Mouse (Mus musculus): ENCODE measurements around the gene Kcnj4. TPM values are rescaled to one million over a fixed set of nuclear protein-coding genes. Genes with fewer than 3 reads are reported as not detected.

The Kcnj4 gene
- not detected in 2 replicates for polyA plus RNA-seq (2015; fragmentation: Nextera tagmentation; extraction: Ambion mirVana)

DNA sequence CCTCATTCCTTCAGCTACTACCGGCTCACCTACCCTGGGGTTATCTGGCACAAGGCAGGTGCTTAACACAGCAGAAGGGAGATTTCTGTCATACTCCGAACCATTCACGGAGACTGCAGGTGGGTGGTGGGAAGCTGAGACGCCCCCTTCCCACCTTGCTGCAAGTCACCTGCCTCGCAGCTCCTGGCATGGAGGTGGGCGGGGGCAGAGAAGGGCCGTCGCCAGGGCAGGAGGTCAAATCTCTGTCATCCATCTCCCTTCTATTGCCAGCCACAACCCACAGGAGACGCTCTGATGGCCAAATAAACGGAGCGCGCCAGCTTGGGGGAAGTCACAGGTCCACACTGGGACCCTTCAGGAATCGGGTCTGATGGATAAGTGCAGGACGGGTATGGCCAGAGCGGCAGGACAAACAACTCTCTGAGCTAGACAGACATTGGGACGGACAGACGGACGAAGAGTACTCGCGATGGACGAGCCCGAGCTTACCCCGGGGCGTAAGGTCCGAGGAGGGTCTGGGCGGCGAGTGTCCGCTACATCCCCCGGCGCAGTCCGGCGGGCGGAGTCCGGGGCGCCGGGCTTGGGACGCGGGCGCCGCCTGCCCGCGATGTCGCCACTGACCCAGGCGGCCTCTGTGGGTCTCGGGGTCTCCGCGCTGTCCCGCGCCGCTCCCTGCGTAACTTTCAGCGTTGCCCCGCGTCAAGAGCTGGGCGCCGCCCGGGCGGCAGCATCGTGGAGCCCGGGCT is at the start of gene Kcnj4:
Gene Kcnj4 (minus strand): TSS at position 535 of the 746 bp plus-strand sequence.
- no peaks in the 10 kb centered on the region for H3K9me3 ChIP-seq
- WGBS = under 1% methylated on average over 53 of the region's 60 CpGs
- ATAC-seq (ENCODE audit: insufficient number of reproducible peaks, low FRiP score, low TSS enrichment, low read depth) = no peak
- no peak within 1 kb of the TSS for H3K27ac ChIP-seq
- H3K4me2 ChIP-seq = peak within 1 kb of the TSS; percentile 100
- peak within 1 kb of the TSS; percentile 42 for H3K9ac ChIP-seq
- peaks cover 92% of the 10 kb centered on the region for H3K27me3 ChIP-seq
- peaks cover 17% of the 10 kb centered on the region for H3K4me1 ChIP-seq
- H3K4me3 ChIP-seq = peak within 1 kb of the TSS; percentile 56
- no peaks in the 10 kb centered on the region for H3K36me3 ChIP-seq

DNA sequence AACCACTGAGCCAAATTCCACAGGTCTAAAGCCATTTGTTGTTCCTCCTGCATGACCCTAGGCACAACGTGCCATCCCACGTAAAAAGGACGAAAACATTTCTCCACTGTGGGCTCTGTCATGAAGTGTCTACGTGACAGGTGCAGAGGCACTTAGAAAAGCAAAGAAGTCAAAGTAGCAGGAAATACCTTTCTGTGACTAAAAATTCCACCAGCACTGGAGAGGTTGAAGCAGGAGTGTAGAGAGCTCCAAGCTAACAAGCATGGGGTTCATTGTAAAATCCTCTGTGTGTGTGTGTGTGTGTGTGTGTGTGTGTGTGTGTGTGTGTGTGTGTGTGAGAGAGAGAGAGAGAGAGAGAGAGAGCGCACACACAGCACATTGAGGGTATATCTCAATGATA is 47.5 kb upstream of the Kcnj4 start:
- H3K4me3 ChIP-seq = no peak overlapping the region

DNA sequence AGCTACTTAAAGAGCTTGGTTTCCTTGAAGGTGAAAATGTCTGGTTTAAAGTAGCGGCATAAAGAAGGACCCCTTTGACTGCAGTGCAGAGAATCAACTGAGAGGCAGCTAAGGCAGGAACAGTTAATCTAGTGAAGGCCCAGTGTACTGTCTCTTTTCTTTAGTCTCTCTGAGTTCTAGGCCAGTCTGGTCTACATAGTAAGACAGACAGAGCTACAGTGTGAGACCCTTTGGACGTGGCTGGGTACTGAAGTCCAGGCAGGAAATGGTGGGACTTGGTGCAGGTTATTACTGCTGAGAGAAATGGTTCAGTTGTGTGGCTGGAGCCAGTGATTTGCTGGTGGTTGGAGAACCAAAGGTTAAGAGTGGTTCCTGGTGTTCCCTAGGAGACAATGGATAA is 43.2 kb upstream of the Kcnj4 start:
- H3K27ac ChIP-seq = no peak overlapping the region
- ATAC-seq (ENCODE audit: insufficient number of reproducible peaks, low FRiP score, low TSS enrichment, low read depth) = no peak
- peaks cover 21% of the 10 kb centered on the region for H3K4me1 ChIP-seq
- H3K27me3 ChIP-seq = 0 out of 2 replicates have a peak, but pooled peaks cover under 1% of the 10 kb centered on the region
- no peaks in the 10 kb centered on the region for H3K9me3 ChIP-seq
- 94% methylated on average over 2 of the region's 2 CpGs for WGBS
- H3K9ac ChIP-seq = no peak overlapping the region
- no peak overlapping the region for H3K4me3 ChIP-seq
- H3K36me3 ChIP-seq = peaks cover 11% of the 10 kb centered on the region
- H3K4me2 ChIP-seq = no peak overlapping the region

More for the DNA sequence above, 47.5 kb upstream of the Kcnj4 start:
- Histone ChIP-seq H3K4me1 (no peaks in the 10 kb centered on the region), H3K36me3 (no peaks in the 10 kb centered on the region), H3K4me2 (no peak overlapping the region), H3K27me3 (0 out of 2 replicates have a peak, but pooled peaks cover 6% of the 10 kb centered on the region), H3K9me3 (no peaks in the 10 kb centered on the region), H3K27ac (no peak overlapping the region), H3K9ac (no peak overlapping the region)
- WGBS = 67% methylated on average over 5 of the region's 5 CpGs
- no peak for ATAC-seq (ENCODE audit: insufficient number of reproducible peaks, low FRiP score, low TSS enrichment, low read depth)

- no peak overlapping the region for H3K9ac ChIP-seq
- no peaks in the 10 kb centered on the region for H3K27me3 ChIP-seq
- peaks cover 20% of the 10 kb centered on the region for H3K36me3 ChIP-seq
- WGBS = 73% methylated on average over 17 of the region's 17 CpGs
- peak overlapping the region; percentile 99 for H3K27ac ChIP-seq
- ATAC-seq (ENCODE audit: insufficient number of reproducible peaks, low FRiP score, low TSS enrichment, low read depth) = peak; percentile 10; the same call in 1 of the 2 replicates
- H3K4me2 ChIP-seq = peak overlapping the region; percentile 46
- H3K9me3 ChIP-seq = no peaks in the 10 kb centered on the region
- H3K4me1 ChIP-seq = peaks cover 21% of the 10 kb centered on the region
- H3K4me3 ChIP-seq = peak overlapping the region; percentile 87
These were observed 42.3 kb upstream of the Kcnj4 start for GRCm38 (mm10) chr15:79547289-79547820.

GRCm38 (mm10) chr15:79546410-79547288 is 41.6 kb upstream of the Kcnj4 start, which contains the start of gene Ddx17:
Gene Ddx17, minus strand, starts transcription at chr15:79546741.
- no peaks in the 10 kb centered on the region for H3K9me3 ChIP-seq
- peaks cover 27% of the 10 kb centered on the region for H3K36me3 ChIP-seq
- H3K27me3 ChIP-seq = no peaks in the 10 kb centered on the region
- ATAC-seq (ENCODE audit: insufficient number of reproducible peaks, low FRiP score, low TSS enrichment, low read depth) = peak; percentile 97
- peak within 1 kb of the TSS; percentile 95 for H3K9ac ChIP-seq
- H3K27ac ChIP-seq = peak within 1 kb of the TSS; percentile 99
- peaks cover 21% of the 10 kb centered on the region for H3K4me1 ChIP-seq
- WGBS = 2% methylated on average over 84 of the region's 84 CpGs
- peak within 1 kb of the TSS; percentile 62 for H3K4me2 ChIP-seq
- peak within 1 kb of the TSS; percentile 87 for H3K4me3 ChIP-seq

GRCm38 (mm10) chr15:79545921-79546399 is 40.9 kb upstream of the Kcnj4 start:
- H3K4me2 ChIP-seq = peak overlapping the region; percentile 62
- peaks cover 31% of the 10 kb centered on the region for H3K36me3 ChIP-seq
- under 1% methylated on average over 52 of the region's 52 CpGs for WGBS
- H3K4me3 ChIP-seq = peak overlapping the region; percentile 87
- peaks cover 21% of the 10 kb centered on the region for H3K4me1 ChIP-seq
- no peaks in the 10 kb centered on the region for H3K27me3 ChIP-seq
- H3K9me3 ChIP-seq = no peaks in the 10 kb centered on the region
- peak overlapping the region; percentile 99 for H3K27ac ChIP-seq
- peak overlapping the region; percentile 95 for H3K9ac ChIP-seq
- peak; percentile 41 for ATAC-seq (ENCODE audit: insufficient number of reproducible peaks, low FRiP score, low TSS enrichment, low read depth)

- H3K4me3 ChIP-seq = peak overlapping the region; percentile 87
- peak overlapping the region; percentile 95 for H3K9ac ChIP-seq
- peaks cover 24% of the 10 kb centered on the region for H3K4me1 ChIP-seq
- H3K36me3 ChIP-seq = peaks cover 36% of the 10 kb centered on the region
- WGBS = 2% methylated on average over 3 of the region's 3 CpGs
- ATAC-seq (ENCODE audit: insufficient number of reproducible peaks, low FRiP score, low TSS enrichment, low read depth) = no peak
- H3K27me3 ChIP-seq = no peaks in the 10 kb centered on the region
- H3K27ac ChIP-seq = peak overlapping the region; percentile 99
- no peaks in the 10 kb centered on the region for H3K9me3 ChIP-seq
- H3K4me2 ChIP-seq = peak overlapping the region; percentile 62
These were observed 40.5 kb upstream of the Kcnj4 start for GRCm38 (mm10) chr15:79545496-79545895.

GRCm38 (mm10) chr15:79543968-79544367 is 38.9 kb upstream of the Kcnj4 start:
- H3K9ac ChIP-seq = no peak overlapping the region
- H3K27me3 ChIP-seq = no peaks in the 10 kb centered on the region
- peaks cover 51% of the 10 kb centered on the region for H3K36me3 ChIP-seq
- no peak for ATAC-seq (ENCODE audit: insufficient number of reproducible peaks, low FRiP score, low TSS enrichment, low read depth)
- H3K4me3 ChIP-seq = 0 out of 2 replicates have a peak overlapping the region, but pooled peaks have one; percentile 87
- no peaks in the 10 kb centered on the region for H3K9me3 ChIP-seq
- WGBS = 74% methylated on average over 3 of the region's 3 CpGs
- H3K27ac ChIP-seq = no peak overlapping the region
- peaks cover 25% of the 10 kb centered on the region for H3K4me1 ChIP-seq
- H3K4me2 ChIP-seq = peak overlapping the region; percentile 62

GRCm38 (mm10) chr15:79533796-79534195 is 28.8 kb upstream of the Kcnj4 start:
- Histone ChIP-seq H3K4me3 (no peak overlapping the region), H3K9me3 (no peaks in the 10 kb centered on the region), H3K27ac (no peak overlapping the region), H3K4me1 (peaks cover 14% of the 10 kb centered on the region), H3K36me3 (peaks cover 91% of the 10 kb centered on the region), H3K9ac (no peak overlapping the region), H3K4me2 (no peak overlapping the region), H3K27me3 (no peaks in the 10 kb centered on the region)
- whole genome bisulfite sequencing = 83% methylated on average over 3 of the region's 3 CpGs
- no peak for ATAC-seq (ENCODE audit: insufficient number of reproducible peaks, low FRiP score, low TSS enrichment, low read depth)

DNA sequence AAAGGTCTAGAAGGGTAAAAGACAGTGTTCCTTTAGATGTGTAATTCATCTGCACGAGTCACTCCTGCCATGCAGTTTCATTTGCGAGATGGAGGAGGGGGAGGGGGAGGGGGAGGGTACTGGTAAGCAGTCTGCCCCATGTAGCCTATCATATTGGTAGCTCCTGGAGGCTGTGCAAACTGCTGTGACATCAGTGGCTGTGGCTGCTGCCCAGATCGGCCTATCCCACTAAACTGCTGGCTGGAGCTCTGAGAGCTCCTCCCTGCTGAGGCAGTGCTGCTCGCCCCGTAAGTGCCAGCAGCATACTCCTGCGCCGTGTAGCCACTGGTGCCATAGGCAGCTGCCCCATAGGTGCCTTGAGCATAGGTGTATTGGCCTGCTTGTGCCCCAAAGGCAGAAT is 24.9 kb upstream of the Kcnj4 start:
- Histone ChIP-seq H3K9ac (no peak overlapping the region), H3K27me3 (no peaks in the 10 kb centered on the region), H3K4me2 (no peak overlapping the region), H3K4me1 (peaks cover 18% of the 10 kb centered on the region), H3K9me3 (no peaks in the 10 kb centered on the region), H3K36me3 (peaks cover 89% of the 10 kb centered on the region), H3K4me3 (no peak overlapping the region), H3K27ac (no peak overlapping the region)
- ATAC-seq (ENCODE audit: insufficient number of reproducible peaks, low FRiP score, low TSS enrichment, low read depth) = peak; percentile 12; the same call in 1 of the 2 replicates
- 60% methylated on average over 7 of the region's 7 CpGs for WGBS

DNA sequence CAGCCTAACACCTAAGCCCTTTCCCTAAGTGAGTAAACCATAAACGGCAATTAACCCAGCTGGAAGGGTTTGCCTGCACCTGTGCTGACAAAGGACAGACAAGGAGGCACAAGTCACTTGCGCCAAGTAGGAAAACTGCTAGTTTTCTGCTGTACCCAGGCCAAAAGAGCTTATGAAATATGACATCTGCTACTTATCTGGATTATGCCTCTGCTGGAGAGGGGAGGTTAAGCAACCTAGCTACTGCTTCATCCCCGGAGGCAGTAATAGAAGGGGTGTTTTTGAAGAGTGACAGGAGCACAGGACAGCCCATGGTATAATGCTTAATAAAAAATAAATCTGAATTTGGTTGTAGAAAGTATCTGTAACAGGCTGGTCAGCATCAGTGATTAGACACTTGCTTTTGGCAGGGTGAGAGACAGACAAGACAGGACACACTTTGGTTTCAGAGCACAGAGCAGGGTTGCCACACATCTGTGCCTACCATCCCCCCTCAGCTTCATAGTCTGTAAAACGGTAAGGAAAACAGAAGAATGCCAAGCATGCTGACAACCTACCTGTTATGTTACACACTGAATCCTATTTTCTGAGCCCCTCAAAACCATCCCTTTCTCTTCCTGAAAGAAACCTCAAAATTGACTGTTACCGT is 23.1 kb upstream of the Kcnj4 start:
- no peak overlapping the region for H3K4me3 ChIP-seq
- H3K4me1 ChIP-seq = peaks cover 13% of the 10 kb centered on the region
- 0 out of 2 replicates have a peak overlapping the region, but pooled peaks have one; percentile 33 for H3K27ac ChIP-seq
- no peaks in the 10 kb centered on the region for H3K9me3 ChIP-seq
- peaks cover 91% of the 10 kb centered on the region for H3K36me3 ChIP-seq
- ATAC-seq (ENCODE audit: insufficient number of reproducible peaks, low FRiP score, low TSS enrichment, low read depth) = no peak
- no peaks in the 10 kb centered on the region for H3K27me3 ChIP-seq
- 43% methylated on average over 5 of the region's 5 CpGs for WGBS
- no peak overlapping the region for H3K4me2 ChIP-seq
- H3K9ac ChIP-seq = no peak overlapping the region

Data from limb, embryonic 15.5 days (tissue).